Mouse (Mus musculus) hindbrain, embryonic 15.5 days (tissue): ENCODE data around the gene Fam43a. TPM values are rescaled to one million over a fixed set of nuclear protein-coding genes. Genes with fewer than 3 reads are reported as not detected.

Experiments
- ATAC-seq: fragments of 200-750 bp; cut with Nextera tagmentation; 2 replicates; pipeline ENCODE4 v1.8.0; 2017; ENCODE audit warnings: low read depth, moderate number of reproducible peaks, moderate TSS enrichment; ENCODE audit not compliant: low FRiP score
- H3K27ac ChIP-seq: fragments of 300-500 bp; sonication (generic); replicated peaks from 2 replicates; pipeline ENCODE4 v1.5.1; 2015; ENCODE audit warnings: mild to moderate bottlenecking, inconsistent platforms
- H3K27me3 ChIP-seq: fragments of 300-500 bp; sonication (generic); 2 replicates; pipeline ENCODE4 v1.6.1; 2015; ENCODE audit warnings: control low read depth, inconsistent platforms
- H3K36me3 ChIP-seq: fragments of 300-500 bp; sonication (generic); 2 replicates; pipeline ENCODE4 v1.6.1; 2015; ENCODE audit warnings: control low read depth, inconsistent platforms
- H3K4me1 ChIP-seq: fragments of 300-500 bp; sonication (generic); replicated peaks from 2 replicates; pipeline ENCODE4 v1.6.1; 2015; ENCODE audit warnings: control low read depth, inconsistent platforms
- H3K4me2 ChIP-seq: fragments of 300-500 bp; sonication (generic); 2 replicates; pipeline ENCODE4 v1.6.1; 2015; ENCODE audit warnings: moderate library complexity, mild to moderate bottlenecking, inconsistent platforms
- H3K4me3 ChIP-seq: fragments of 300-500 bp; sonication (generic); 2 replicates; pipeline ENCODE4 v1.5.1; 2015; ENCODE audit warnings: mild to moderate bottlenecking, inconsistent platforms
- H3K9ac ChIP-seq: fragments of 300-500 bp; sonication (generic); 2 replicates; pipeline ENCODE4 v1.6.1; 2015; ENCODE audit warnings: inconsistent platforms
- H3K9me3 ChIP-seq: fragments of 300-500 bp; sonication (generic); 2 replicates; pipeline ENCODE4 v1.6.1; 2016; ENCODE audit warnings: control low read depth, inconsistent platforms
- WGBS: fragments of 180-500 bp; shearing (Covaris S2); methylation state at CpG from one replicate; pipeline ENCODE4 v1.1.7; 2015; 5-methylcytosine and 5-hydroxymethylcytosine counted together
- polyA plus RNA-seq: library from polyadenylated mRNA; unstranded; fragments of >200 nt; fragmentation: Nextera tagmentation; extraction: Ambion mirVana; gene quantifications from 2 replicates; pipeline ENCODE4 v1.2.1, GENCODE M21; 2015

Gene Fam43a
- polyA plus RNA-seq, 1 experiment from 2014 or later, result 21.6 TPM

DNA sequence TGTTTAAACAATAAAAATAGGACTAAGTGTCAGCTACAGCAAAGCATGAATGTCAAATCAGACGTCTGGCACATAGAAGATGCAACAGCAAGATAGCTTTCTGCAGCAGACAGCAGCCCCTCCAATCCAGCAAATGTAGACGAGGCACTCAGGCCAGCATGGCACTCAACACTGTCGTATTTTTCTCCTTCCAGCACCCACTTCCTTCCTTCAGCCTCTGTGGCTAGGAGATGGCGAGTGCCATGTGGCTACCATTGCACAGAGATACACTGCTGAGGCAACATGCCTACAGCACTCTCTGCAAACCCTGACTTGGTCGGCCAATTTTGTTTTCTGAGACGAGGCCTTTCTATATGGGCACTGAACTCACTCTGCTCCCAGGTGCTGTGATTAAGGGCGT, 23.7 kb upstream of the Fam43a start:
- no peak overlapping the region for H3K4me2 ChIP-seq
- no peak overlapping the region for H3K4me3 ChIP-seq
- H3K4me1 ChIP-seq, result no peaks in the 10 kb centered on the region
- WGBS, result 95% methylated on average over 7 of the region's 7 CpGs
- H3K9me3 ChIP-seq, result no peaks in the 10 kb centered on the region
- H3K27me3 ChIP-seq, result no peaks in the 10 kb centered on the region
- H3K36me3 ChIP-seq, result peaks cover 84% of the 10 kb centered on the region
- ATAC-seq, result no peak
- no peak overlapping the region for H3K9ac ChIP-seq
- no peak overlapping the region for H3K27ac ChIP-seq

- Histone ChIP-seq H3K27me3 (no peaks in the 10 kb centered on the region), H3K9ac (no peak overlapping the region), H3K27ac (no peak overlapping the region), H3K4me2 (no peak overlapping the region), H3K36me3 (peaks cover 84% of the 10 kb centered on the region), H3K9me3 (no peaks in the 10 kb centered on the region), H3K4me1 (no peaks in the 10 kb centered on the region), H3K4me3 (no peak overlapping the region)
- no peak for ATAC-seq
- WGBS, result 88% methylated on average over 1 of the region's 1 CpGs
Observed at GRCm38 (mm10) chr16:30576392-30576791, 23.1 kb upstream of the Fam43a start.

GRCm38 (mm10) chr16:30580765-30581164, 18.8 kb upstream of the Fam43a start:
- Histone ChIP-seq H3K36me3 (peaks cover 79% of the 10 kb centered on the region), H3K27me3 (no peaks in the 10 kb centered on the region), H3K4me3 (no peak overlapping the region), H3K4me1 (0 out of 2 replicates have a peak, but pooled peaks cover 4% of the 10 kb centered on the region), H3K4me2 (no peak overlapping the region), H3K9me3 (no peaks in the 10 kb centered on the region), H3K27ac (no peak overlapping the region), H3K9ac (no peak overlapping the region)
- no peak for ATAC-seq
- 92% methylated on average over 5 of the region's 5 CpGs for WGBS

- H3K9ac ChIP-seq, result peak overlapping the region; percentile 49
- H3K27me3 ChIP-seq, result no peaks in the 10 kb centered on the region
- peaks cover 13% of the 10 kb centered on the region for H3K4me1 ChIP-seq
- H3K9me3 ChIP-seq, result no peaks in the 10 kb centered on the region
- peak; percentile 45 for ATAC-seq
- H3K36me3 ChIP-seq, result peaks cover 21% of the 10 kb centered on the region
- H3K4me2 ChIP-seq, result peak overlapping the region; percentile 65
- H3K4me3 ChIP-seq, result peak overlapping the region; percentile 59
- H3K27ac ChIP-seq, result peak overlapping the region; percentile 79
- 3% methylated on average over 19 of the region's 19 CpGs for WGBS
Observed at GRCm38 (mm10) chr16:30586935-30587493, 12.5 kb upstream of the Fam43a start.

DNA sequence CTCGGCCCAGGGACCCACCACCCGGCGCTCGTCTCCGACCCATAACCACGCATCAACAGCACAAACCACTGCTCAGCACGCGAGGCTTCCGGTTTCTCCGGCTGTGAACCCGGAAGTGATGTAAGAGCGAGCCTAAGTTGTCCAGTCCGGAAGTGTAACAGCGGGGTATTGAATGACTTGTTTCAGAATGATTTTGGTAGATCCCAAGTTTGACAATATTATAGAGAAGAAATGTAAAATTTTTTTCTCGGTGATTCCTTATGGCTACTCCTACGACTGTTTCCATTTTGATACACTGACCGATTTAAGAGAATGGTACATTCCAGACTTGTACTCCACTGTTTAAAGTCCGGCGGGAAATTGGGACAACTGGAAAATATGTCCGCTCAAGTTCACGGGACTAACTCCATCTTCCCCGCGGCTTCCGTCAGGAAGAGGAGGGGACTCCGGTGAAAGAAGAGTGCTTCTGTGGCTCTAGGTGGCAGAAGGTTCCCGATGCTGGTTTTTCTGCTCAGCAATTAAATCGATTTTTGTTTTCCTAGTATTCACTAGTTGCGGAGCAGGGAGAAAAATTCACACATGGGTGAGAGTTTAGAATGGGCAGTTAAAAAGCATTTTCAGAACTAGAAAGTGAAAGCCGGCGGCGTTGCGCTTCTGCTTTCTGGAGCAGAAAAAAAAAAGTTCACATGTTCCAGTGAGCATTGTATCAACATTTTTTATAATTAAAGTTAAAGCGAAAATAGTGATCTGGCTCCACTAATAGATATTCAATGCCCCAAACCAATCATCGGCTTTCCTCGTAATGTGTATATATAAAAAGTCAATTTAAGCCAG, 11.8 kb upstream of the Fam43a start, which contains the start of gene Lsg1:
Gene Lsg1, minus strand, starts transcription at position 99 of the 834 bp plus-strand sequence.
- 4% methylated on average over 35 of the region's 35 CpGs for WGBS
- peak within 1 kb of the TSS; percentile 49 for H3K9ac ChIP-seq
- peak within 1 kb of the TSS; percentile 79 for H3K27ac ChIP-seq
- peak; percentile 96 for ATAC-seq
- H3K36me3 ChIP-seq, result peaks cover 14% of the 10 kb centered on the region
- H3K4me1 ChIP-seq, result peaks cover 13% of the 10 kb centered on the region
- peak within 1 kb of the TSS; percentile 65 for H3K4me2 ChIP-seq
- H3K4me3 ChIP-seq, result peak within 1 kb of the TSS; percentile 59
- H3K9me3 ChIP-seq, result no peaks in the 10 kb centered on the region
- no peaks in the 10 kb centered on the region for H3K27me3 ChIP-seq

GRCm38 (mm10) chr16:30590264-30591209, 9.0 kb upstream of the Fam43a start:
- no peak for ATAC-seq
- Histone ChIP-seq H3K4me1 (peaks cover 11% of the 10 kb centered on the region), H3K27ac (no peak overlapping the region), H3K36me3 (no peaks in the 10 kb centered on the region), H3K4me2 (no peak overlapping the region), H3K4me3 (no peak overlapping the region), H3K9me3 (no peaks in the 10 kb centered on the region), H3K9ac (no peak overlapping the region), H3K27me3 (no peaks in the 10 kb centered on the region)
- WGBS, result 43% methylated on average over 7 of the region's 7 CpGs

DNA sequence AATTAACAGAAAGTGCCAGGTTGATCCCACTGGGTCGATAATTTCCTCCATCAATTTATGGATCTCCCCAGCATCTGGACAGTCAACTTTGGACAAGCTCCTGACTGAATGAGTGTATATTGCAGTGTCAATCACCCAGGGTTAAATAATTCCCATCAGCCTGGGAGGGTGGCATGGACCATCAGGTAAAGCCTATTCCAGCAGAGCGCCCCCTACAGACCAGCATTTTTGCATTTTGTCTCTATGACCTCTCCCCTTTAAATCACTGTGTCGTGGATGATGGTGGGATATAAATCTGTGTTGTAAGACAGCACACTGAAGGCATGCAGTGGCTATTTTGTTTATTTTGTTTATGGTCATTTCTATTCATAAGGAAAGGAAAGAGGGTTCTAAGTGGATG, 7.5 kb upstream of the Fam43a start:
- H3K36me3 ChIP-seq, result no peaks in the 10 kb centered on the region
- no peak overlapping the region for H3K4me3 ChIP-seq
- no peaks in the 10 kb centered on the region for H3K9me3 ChIP-seq
- H3K27me3 ChIP-seq, result no peaks in the 10 kb centered on the region
- no peak for ATAC-seq
- H3K4me1 ChIP-seq, result peaks cover 5% of the 10 kb centered on the region
- 47% methylated on average over 3 of the region's 3 CpGs for WGBS
- H3K9ac ChIP-seq, result no peak overlapping the region
- H3K27ac ChIP-seq, result no peak overlapping the region
- no peak overlapping the region for H3K4me2 ChIP-seq

DNA sequence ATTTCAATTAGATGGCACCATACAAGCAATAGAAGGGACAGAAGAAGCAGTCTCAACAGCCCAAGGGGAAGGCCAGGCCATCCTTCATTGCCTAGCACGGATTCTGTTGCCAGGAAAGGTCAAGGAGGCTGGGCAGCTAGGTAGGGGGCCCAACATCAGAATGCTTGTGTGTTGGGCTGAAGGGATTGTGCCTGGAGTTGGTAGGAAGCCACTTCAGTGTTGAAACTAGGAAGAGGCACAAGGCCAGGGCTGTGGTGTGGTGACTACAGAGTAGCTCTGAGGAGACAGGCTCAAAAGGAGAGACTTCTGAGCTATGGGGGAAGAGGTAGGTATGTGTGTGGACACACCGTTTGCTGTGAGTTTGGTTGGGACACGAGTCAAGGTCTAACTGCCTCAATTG, 4.2 kb upstream of the Fam43a start:
- no peak for ATAC-seq
- 51% methylated on average over 3 of the region's 3 CpGs for WGBS
- no peaks in the 10 kb centered on the region for H3K9me3 ChIP-seq

GRCm38 (mm10) chr16:30595835-30596557, 3.5 kb upstream of the Fam43a start:
- Histone ChIP-seq H3K4me3 (no peak overlapping the region), H3K27me3 (0 out of 2 replicates have a peak, but pooled peaks cover 3% of the 10 kb centered on the region), H3K9ac (no peak overlapping the region), H3K4me2 (no peak overlapping the region), H3K36me3 (no peaks in the 10 kb centered on the region), H3K4me1 (peaks cover 28% of the 10 kb centered on the region), H3K27ac (no peak overlapping the region), H3K9me3 (no peaks in the 10 kb centered on the region)
- ATAC-seq, result no peak
- 58% methylated on average over 14 of the region's 14 CpGs for WGBS

More for the DNA sequence above, 4.2 kb upstream of the Fam43a start:
- 0 out of 2 replicates have a peak, but pooled peaks cover 3% of the 10 kb centered on the region for H3K27me3 ChIP-seq
- no peak overlapping the region for H3K27ac ChIP-seq
- H3K36me3 ChIP-seq, result no peaks in the 10 kb centered on the region
- no peak overlapping the region for H3K9ac ChIP-seq
- H3K4me1 ChIP-seq, result peaks cover 21% of the 10 kb centered on the region
- H3K4me2 ChIP-seq, result no peak overlapping the region
- H3K4me3 ChIP-seq, result no peak overlapping the region

DNA sequence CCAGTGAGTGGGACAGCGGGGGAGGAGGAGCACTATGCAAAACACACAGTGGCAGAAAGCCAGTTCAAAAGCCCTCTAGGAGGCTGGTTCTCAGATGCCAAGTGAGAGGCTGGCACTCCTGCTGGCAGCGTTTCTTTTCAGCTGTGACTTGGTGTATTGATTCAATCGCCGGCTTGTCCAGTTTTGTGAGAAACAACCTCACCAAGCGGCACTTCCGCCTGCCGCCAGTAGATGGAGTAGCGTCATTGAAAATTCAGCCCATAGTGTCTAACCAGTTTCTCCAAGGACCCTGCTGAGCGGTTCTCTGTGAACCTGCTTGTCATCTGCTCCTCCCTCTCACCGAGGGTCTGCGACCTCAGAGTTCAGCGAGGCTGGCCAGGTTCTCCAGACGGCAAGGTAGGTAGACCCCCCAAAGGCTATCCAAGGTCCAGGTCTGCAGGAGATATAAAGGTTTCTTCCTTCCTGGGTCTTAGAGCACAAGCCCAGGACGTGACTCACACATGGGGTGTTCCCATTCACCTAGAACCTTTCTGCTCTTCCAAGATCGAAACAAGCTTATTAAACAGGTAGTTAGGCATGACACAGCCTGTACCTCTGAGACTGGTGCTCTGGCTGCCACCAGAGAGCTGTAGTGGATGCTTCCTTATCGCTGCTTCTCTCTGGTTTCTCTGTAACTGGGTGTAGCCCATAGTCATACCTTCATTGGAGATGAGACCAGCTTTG, 2.4 kb upstream of the Fam43a start:
- peak; percentile 52 for ATAC-seq
- WGBS, result 10% methylated on average over 16 of the region's 16 CpGs
- Histone ChIP-seq H3K36me3 (no peaks in the 10 kb centered on the region), H3K4me1 (peaks cover 39% of the 10 kb centered on the region), H3K9me3 (no peaks in the 10 kb centered on the region), H3K4me2 (peak overlapping the region; percentile 56), H3K27ac (no peak overlapping the region), H3K27me3 (0 out of 2 replicates have a peak, but pooled peaks cover 3% of the 10 kb centered on the region), H3K9ac (peak overlapping the region; percentile 9; the same call in 1 of the 2 replicates), H3K4me3 (peak overlapping the region; percentile 26)
